Mouse (Mus musculus) midbrain, embryonic 10.5 days (tissue): ENCODE data around the gene Sos2. TPM values are rescaled to one million over a fixed set of nuclear protein-coding genes. Genes with fewer than 3 reads are reported as not detected.
A peak's percentile ranks its signal among the peaks of the same experiment; 100 is the strongest.

ENCODE experiments used
- DNase-seq: peaks from one replicate; pipeline ENCODE4 v3.0.0-alpha.2; 2017; ENCODE audit warnings: low spot score
- H3K27ac ChIP-seq: fragments of 300-500 bp; sonication (generic); replicated peaks from 2 replicates; pipeline ENCODE4 v1.5.1; 2016; ENCODE audit warnings: mild to moderate bottlenecking
- H3K27me3 ChIP-seq: fragments of 300-500 bp; sonication (generic); 2 replicates; pipeline ENCODE4 v1.6.1; 2016; ENCODE audit warnings: low read depth, mild to moderate bottlenecking; ENCODE audit not compliant: poor library complexity, severe bottlenecking
- H3K36me3 ChIP-seq: fragments of 300-500 bp; sonication (generic); 2 replicates; pipeline ENCODE4 v1.6.1; 2016; ENCODE audit warnings: mild to moderate bottlenecking, moderate library complexity
- H3K4me1 ChIP-seq: fragments of 300-500 bp; sonication (generic); 2 replicates; pipeline ENCODE4 v1.6.1; 2016
- H3K4me3 ChIP-seq: fragments of 300-500 bp; sonication (generic); 2 replicates; pipeline ENCODE4 v1.5.1; 2016; ENCODE audit warnings: mild to moderate bottlenecking, moderate library complexity
- H3K9me3 ChIP-seq: fragments of 300-500 bp; sonication (generic); replicated peaks from 2 replicates; pipeline ENCODE4 v1.6.1; 2016; ENCODE audit warnings: mild to moderate bottlenecking
- WGBS: fragments of 180-500 bp; shearing (Covaris S2); methylation state at CpG from one replicate; pipeline ENCODE4 v1.1.7; 2016; 5-methylcytosine and 5-hydroxymethylcytosine counted together
- polyA plus RNA-seq: library from polyadenylated mRNA; unstranded; fragments of >200 nt; fragmentation: Nextera tagmentation; extraction: Ambion mirVana; gene quantifications from 2 replicates; pipeline ENCODE4 v1.2.1, GENCODE M21; 2016

The Sos2 gene
- polyA plus RNA-seq = 7.8 and 10.4 TPM in 2 replicates

GRCm38 (mm10) chr12:69681566-69682061, at the start of gene Sos2:
Gene Sos2 (minus strand): TSS chr12:69681852.
- H3K9me3 ChIP-seq = no peaks in the 10 kb centered on the region

DNA sequence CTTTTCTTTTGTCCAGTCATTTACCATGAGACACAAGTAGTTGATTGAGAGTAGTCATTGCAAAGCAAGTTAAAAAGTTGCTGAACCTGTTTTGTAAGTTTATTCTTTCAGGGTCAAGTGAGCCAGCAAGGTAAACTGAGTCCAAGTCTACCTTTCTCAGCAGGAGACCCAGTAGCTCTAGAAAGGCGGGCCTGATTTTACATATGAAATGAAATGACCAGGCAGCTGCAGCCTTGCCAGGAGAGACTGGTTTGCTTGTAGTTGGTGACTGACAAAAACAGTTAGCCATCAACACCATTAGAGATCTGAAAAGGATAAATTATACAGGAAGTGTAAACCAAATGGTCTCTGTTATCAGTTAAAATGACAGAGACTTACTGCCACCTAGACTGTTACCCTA, 48.7 kb upstream of the Sos2 start:
- Histone ChIP-seq H3K4me1 (peaks cover 3% of the 10 kb centered on the region), H3K9me3 (no peaks in the 10 kb centered on the region), H3K27ac (no peak overlapping the region), H3K27me3 (no peaks in the 10 kb centered on the region), H3K36me3 (no peaks in the 10 kb centered on the region), H3K4me3 (no peak overlapping the region)
- DNase-seq = no peak
- 89% methylated on average over 1 of the region's 1 CpGs for WGBS

More at GRCm38 (mm10) chr12:69681566-69682061, at the start of gene Sos2:
- Histone ChIP-seq H3K27me3 (peaks cover 4% of the 10 kb centered on the region), H3K36me3 (no peaks in the 10 kb centered on the region), H3K27ac (peak within 1 kb of the TSS; percentile 96), H3K4me3 (peak within 1 kb of the TSS; percentile 92), H3K4me1 (peaks cover 19% of the 10 kb centered on the region)
- 9% methylated on average over 82 of the region's 85 CpGs for WGBS
- no peak for DNase-seq

GRCm38 (mm10) chr12:69729246-69729645, 47.6 kb upstream of the Sos2 start:
- 93% methylated on average over 1 of the region's 1 CpGs for WGBS
- Histone ChIP-seq H3K27ac (no peak overlapping the region), H3K4me1 (peaks cover 12% of the 10 kb centered on the region), H3K27me3 (no peaks in the 10 kb centered on the region), H3K9me3 (no peaks in the 10 kb centered on the region), H3K4me3 (no peak overlapping the region), H3K36me3 (no peaks in the 10 kb centered on the region)
- no peak for DNase-seq

GRCm38 (mm10) chr12:69724711-69725460, 43.2 kb upstream of the Sos2 start, which contains the start of the genes L2hgdh and Atp5s:
Gene L2hgdh (minus strand): TSS chr12:69724873.
Gene Atp5s (plus strand): TSS chr12:69724950.
- WGBS = under 1% methylated on average over 60 of the region's 60 CpGs
- Histone ChIP-seq H3K27ac (peak within 1 kb of the TSS; percentile 90), H3K9me3 (peaks cover 10% of the 10 kb centered on the region; the same call in 1 of the 2 replicates), H3K36me3 (peaks cover 22% of the 10 kb centered on the region), H3K4me1 (peaks cover 21% of the 10 kb centered on the region), H3K4me3 (peak within 1 kb of the TSS; percentile 83), H3K27me3 (no peaks in the 10 kb centered on the region)
- peak; percentile 97 for DNase-seq

DNA sequence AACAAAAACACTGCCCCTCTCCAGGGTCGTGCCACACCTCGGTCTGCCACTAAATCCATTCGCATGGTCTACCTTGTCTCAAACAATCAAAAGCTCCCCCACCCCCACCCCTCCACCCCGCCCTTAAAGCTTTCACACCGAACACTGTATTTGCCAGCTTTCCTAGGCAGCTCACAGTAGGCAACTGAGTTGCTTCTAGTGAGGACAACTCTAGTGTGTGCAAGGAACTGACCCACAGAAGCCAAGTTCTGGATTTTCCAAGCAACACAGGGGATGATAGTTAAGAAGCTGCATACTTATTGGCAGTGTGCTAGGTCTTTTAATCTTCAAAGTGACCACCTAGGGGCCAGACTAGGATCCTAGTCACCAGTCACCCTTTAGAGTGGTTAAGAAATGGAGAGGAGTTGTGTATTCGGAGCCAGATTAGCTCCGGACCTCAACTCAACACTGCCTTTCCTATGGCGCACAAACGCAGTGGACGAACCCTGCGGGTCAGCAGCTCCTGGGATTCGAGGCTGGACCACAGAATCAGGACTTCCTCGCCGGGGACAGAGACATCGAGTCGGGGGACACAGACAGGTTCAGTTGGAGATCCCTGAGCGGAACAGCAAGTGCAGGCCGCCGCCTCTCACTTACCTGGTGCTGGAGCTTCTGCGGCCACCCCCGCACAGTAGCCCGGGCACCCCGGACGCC, 42.5 kb upstream of the Sos2 start:
- peaks cover 29% of the 10 kb centered on the region for H3K36me3 ChIP-seq
- peak overlapping the region; percentile 83 for H3K4me3 ChIP-seq
- H3K27ac ChIP-seq = peak overlapping the region; percentile 90
- H3K27me3 ChIP-seq = no peaks in the 10 kb centered on the region
- peaks cover 17% of the 10 kb centered on the region for H3K9me3 ChIP-seq
- 4% methylated on average over 24 of the region's 24 CpGs for WGBS
- no peak for DNase-seq
- peaks cover 21% of the 10 kb centered on the region for H3K4me1 ChIP-seq

DNA sequence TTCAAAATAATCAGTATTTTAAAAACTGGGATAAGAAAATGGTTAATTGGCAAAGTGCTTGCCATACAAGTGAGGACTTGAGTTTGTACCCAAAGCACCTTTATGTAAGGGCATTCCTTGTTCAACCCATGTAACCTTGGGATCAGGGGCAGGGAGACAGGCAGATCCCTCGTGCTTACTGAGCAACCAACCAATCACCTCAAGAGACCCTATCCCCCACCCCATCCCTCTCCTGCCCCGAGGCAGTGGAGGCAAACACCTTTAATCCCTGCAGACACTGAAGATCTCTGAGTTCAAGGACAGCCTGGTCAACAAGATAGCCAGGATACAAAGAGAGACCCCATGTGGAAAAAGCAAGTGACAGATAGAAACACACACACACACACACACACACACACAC, 41.7 kb upstream of the Sos2 start:
- peaks cover 25% of the 10 kb centered on the region for H3K9me3 ChIP-seq
- H3K27me3 ChIP-seq = no peaks in the 10 kb centered on the region
- peak overlapping the region; percentile 83 for H3K4me3 ChIP-seq
- H3K4me1 ChIP-seq = peaks cover 21% of the 10 kb centered on the region
- no peak for DNase-seq
- WGBS = 71% methylated on average over 2 of the region's 2 CpGs
- H3K27ac ChIP-seq = no peak overlapping the region
- peaks cover 37% of the 10 kb centered on the region for H3K36me3 ChIP-seq

GRCm38 (mm10) chr12:69722857-69723256, 41.2 kb upstream of the Sos2 start:
- no peak overlapping the region for H3K4me3 ChIP-seq
- H3K27me3 ChIP-seq = no peaks in the 10 kb centered on the region
- peaks cover 29% of the 10 kb centered on the region for H3K9me3 ChIP-seq
- H3K36me3 ChIP-seq = peaks cover 41% of the 10 kb centered on the region
- no peak overlapping the region for H3K27ac ChIP-seq
- peaks cover 21% of the 10 kb centered on the region for H3K4me1 ChIP-seq
- 94% methylated on average over 3 of the region's 3 CpGs for WGBS
- no peak for DNase-seq

DNA sequence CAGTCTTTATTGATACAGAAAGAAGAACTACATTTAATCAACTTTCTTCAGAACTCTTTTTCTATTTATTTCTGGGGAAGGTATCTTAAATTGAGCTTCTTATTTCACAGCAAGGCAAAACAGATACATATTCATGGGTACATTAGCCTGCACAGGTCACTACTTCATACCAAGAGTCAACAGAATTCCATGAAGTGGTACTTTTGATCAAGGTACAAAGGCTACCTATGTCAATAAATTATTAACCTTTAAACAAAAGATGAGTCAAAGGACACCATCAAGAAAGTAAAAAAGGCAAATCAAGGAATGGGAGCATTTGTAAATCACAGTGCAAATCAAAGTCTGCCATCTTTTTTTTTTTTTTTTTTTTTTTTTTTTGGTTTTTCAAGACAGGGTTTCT, 32.0 kb upstream of the Sos2 start:
- no peak overlapping the region for H3K4me3 ChIP-seq
- peaks cover 52% of the 10 kb centered on the region for H3K36me3 ChIP-seq

DNA sequence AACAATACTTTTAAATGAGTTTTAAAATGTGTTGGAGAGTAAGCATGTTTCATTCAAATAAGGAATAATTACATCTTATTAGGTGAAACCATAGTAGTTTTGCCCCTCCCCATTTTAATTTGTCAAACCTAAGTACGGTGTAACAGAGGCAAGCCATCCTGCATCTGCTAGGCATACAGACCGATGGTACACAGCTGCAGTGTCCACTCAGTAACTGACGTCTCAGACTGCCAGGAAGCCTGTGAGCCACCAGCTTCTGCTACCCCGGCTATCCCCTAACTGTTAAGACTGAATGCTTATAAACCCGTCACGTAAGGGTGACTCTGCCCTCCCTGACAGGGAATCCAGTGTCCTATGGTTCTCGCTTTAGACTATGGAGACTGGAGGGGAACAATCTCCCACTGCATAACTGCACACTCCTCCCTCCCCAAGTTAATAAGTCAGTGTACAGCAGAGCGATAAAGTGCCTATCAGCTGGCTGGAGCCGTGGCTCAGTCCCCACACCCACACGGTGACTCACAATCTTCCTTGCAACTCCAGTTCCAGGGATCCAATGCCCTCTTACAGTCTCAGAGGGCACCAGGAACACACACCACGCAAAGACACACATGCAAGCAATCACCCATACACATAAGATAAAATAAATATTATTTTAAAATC, 23.3 kb upstream of the Sos2 start:
- H3K4me1 ChIP-seq = no peaks in the 10 kb centered on the region
- WGBS = 93% methylated on average over 11 of the region's 11 CpGs
- H3K27ac ChIP-seq = no peak overlapping the region
- no peaks in the 10 kb centered on the region for H3K27me3 ChIP-seq
- no peak overlapping the region for H3K4me3 ChIP-seq
- no peak for DNase-seq
- H3K9me3 ChIP-seq = no peaks in the 10 kb centered on the region
- H3K36me3 ChIP-seq = peaks cover 16% of the 10 kb centered on the region

More for the DNA sequence above, 32.0 kb upstream of the Sos2 start:
- DNase-seq = no peak
- H3K27me3 ChIP-seq = no peaks in the 10 kb centered on the region
- H3K4me1 ChIP-seq = no peaks in the 10 kb centered on the region
- H3K27ac ChIP-seq = no peak overlapping the region
- peaks cover 13% of the 10 kb centered on the region for H3K9me3 ChIP-seq

DNA sequence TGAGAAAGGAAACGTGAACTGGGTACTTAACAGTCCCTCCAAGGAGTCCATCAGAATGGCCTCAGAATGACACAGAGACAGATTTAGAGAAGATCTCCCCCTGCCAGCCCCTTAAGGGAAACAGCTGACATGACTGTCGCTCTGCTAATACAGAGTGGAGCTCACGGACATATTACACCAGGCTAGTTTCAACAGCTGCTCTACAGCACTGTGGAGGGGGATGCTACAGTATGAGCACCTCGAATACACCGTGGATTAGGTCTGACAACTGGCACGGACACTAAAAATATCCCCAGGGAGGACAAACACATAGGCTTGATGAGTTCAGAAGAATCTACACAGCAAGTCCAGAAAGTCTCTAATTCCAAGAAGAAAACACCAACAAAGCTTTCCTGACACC, 16.7 kb upstream of the Sos2 start:
- WGBS = 89% methylated on average over 6 of the region's 6 CpGs

DNA sequence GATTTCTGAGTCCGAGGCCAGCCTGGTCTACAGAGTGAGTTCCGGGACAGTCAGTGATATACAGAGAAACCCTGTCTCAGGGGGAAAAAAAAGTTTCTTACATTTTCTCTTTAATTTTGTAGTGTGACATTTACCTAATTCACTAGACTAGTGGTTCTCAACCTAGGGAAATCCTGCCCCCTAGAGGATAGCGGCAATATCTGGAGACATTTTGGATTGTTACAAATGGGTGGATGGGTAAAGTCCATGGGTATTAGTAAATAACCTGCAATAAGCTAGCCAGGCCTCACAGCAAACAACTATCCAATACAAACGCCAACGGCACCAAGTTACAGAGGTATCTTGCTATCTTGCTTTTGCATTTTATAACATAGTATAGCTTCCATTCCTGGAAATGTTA, 15.1 kb upstream of the Sos2 start:
- WGBS = 77% methylated on average over 5 of the region's 5 CpGs
- Histone ChIP-seq H3K36me3 (peaks cover 23% of the 10 kb centered on the region), H3K9me3 (no peaks in the 10 kb centered on the region), H3K27me3 (no peaks in the 10 kb centered on the region), H3K4me1 (no peaks in the 10 kb centered on the region), H3K4me3 (no peak overlapping the region), H3K27ac (no peak overlapping the region)
- no peak for DNase-seq

More for the DNA sequence above, 16.7 kb upstream of the Sos2 start:
- H3K27me3 ChIP-seq = no peaks in the 10 kb centered on the region
- H3K4me1 ChIP-seq = no peaks in the 10 kb centered on the region
- peaks cover 27% of the 10 kb centered on the region for H3K36me3 ChIP-seq
- no peaks in the 10 kb centered on the region for H3K9me3 ChIP-seq
- H3K4me3 ChIP-seq = no peak overlapping the region
- no peak for DNase-seq
- no peak overlapping the region for H3K27ac ChIP-seq

DNA sequence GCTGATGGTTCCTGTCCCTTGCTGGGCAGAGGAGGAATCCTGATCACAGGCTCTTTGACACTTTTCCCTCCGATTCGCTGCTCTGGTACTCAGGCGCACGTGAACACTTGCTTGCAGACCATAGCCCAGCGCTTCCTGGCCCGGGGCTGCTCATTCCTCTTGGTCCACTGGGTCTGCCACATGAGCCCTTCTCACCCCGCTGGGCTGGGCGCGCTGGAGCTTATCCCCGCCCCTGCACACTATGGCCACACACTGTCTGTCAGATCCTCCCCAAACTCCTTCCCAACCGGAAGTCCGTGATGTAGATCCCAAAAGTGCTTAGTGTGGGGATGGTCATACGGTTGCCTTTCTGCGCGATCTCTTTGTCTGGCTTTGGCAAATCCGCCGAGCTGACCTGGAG, 11.8 kb upstream of the Sos2 start:
- peaks cover 8% of the 10 kb centered on the region for H3K36me3 ChIP-seq
- DNase-seq = no peak
- WGBS = 78% methylated on average over 17 of the region's 17 CpGs
- H3K9me3 ChIP-seq = no peaks in the 10 kb centered on the region
- H3K4me1 ChIP-seq = no peaks in the 10 kb centered on the region
- H3K4me3 ChIP-seq = no peak overlapping the region
- no peak overlapping the region for H3K27ac ChIP-seq
- H3K27me3 ChIP-seq = no peaks in the 10 kb centered on the region
